Mouse (Mus musculus) liver, postnatal 0 days (tissue): Measurements from ENCODE around the gene Rprd1b. TPM values are rescaled to one million over a fixed set of nuclear protein-coding genes. Genes with fewer than 3 reads are reported as not detected.

Experiments used
- ATAC-seq: fragments of 200-750 bp; cut with Nextera tagmentation; 2 replicates; pipeline ENCODE4 v1.8.0; 2017; ENCODE audit warnings: mild to moderate bottlenecking, moderate library complexity
- DNase-seq: peaks from one replicate; pipeline ENCODE4 v3.0.0-alpha.2; 2016
- H3K27ac ChIP-seq: fragments of 300-500 bp; sonication (generic); 2 replicates; pipeline ENCODE4 v1.5.1; 2014; ENCODE audit warnings: antibody characterized with exemption, moderate library complexity, mild to moderate bottlenecking, low read depth
- H3K27me3 ChIP-seq: fragments of 300-500 bp; sonication (generic); 2 replicates; pipeline ENCODE4 v1.6.1; 2014; ENCODE audit warnings: low read length, control low read depth, mixed read lengths; ENCODE audit not compliant: insufficient read depth
- H3K36me3 ChIP-seq: fragments of 300-500 bp; sonication (generic); replicated peaks from 2 replicates; pipeline ENCODE4 v1.6.1; 2014; ENCODE audit warnings: mild to moderate bottlenecking, control low read depth, low read length, moderate library complexity, mixed read lengths; ENCODE audit not compliant: insufficient read depth
- H3K4me1 ChIP-seq: fragments of 300-500 bp; sonication (generic); 2 replicates; pipeline ENCODE4 v1.6.1; 2014; ENCODE audit warnings: antibody characterized with exemption, mild to moderate bottlenecking, control low read depth; ENCODE audit not compliant: insufficient read depth
- H3K4me2 ChIP-seq: fragments of 300-500 bp; sonication (generic); 2 replicates; pipeline ENCODE4 v1.6.1; 2014; ENCODE audit warnings: low read depth, mild to moderate bottlenecking, low read length, moderate library complexity, mixed read lengths
- H3K4me3 ChIP-seq: fragments of 300-500 bp; sonication (generic); 2 replicates; pipeline ENCODE4 v1.5.1; 2014; ENCODE audit warnings: low read depth, low read length
- H3K9ac ChIP-seq: fragments of 300-500 bp; sonication (generic); replicated peaks from 2 replicates; pipeline ENCODE4 v1.6.1; 2014; ENCODE audit warnings: mild to moderate bottlenecking, moderate library complexity
- H3K9me3 ChIP-seq: fragments of 300-500 bp; sonication (generic); 2 replicates; pipeline ENCODE4 v1.6.1; 2016; ENCODE audit warnings: mild to moderate bottlenecking, control low read depth, low read length, mixed read lengths
- CTCF ChIP-seq: sonication (generic); IDR thresholded peaks from 2 replicates; pipeline ENCODE4 v1.5.1; 2016; ENCODE audit warnings: antibody characterized with exemption, low read depth
- EP300 ChIP-seq: IDR thresholded peaks from 2 replicates; pipeline ENCODE4 v1.6.1; 2016; ENCODE audit warnings: antibody characterized with exemption, low read depth, mild to moderate bottlenecking
- WGBS: fragments of 180-500 bp; shearing (Covaris S2); extraction: QIAGEN DNeasy Blood & Tissue Kit; methylation state at CpG from one replicate; pipeline ENCODE4 v1.1.7; 2014; ENCODE audit not compliant: insufficient replicate concordance; 5-methylcytosine and 5-hydroxymethylcytosine counted together
- polyA plus RNA-seq: library from polyadenylated mRNA; unstranded; fragments of >200 nt; fragmentation: Nextera tagmentation; extraction: Ambion mirVana; gene quantifications from 2 replicates; pipeline ENCODE4 v1.2.1, GENCODE M21; 2015

Rprd1b gene
- polyA plus RNA-seq, 1 experiment from 2014 or later: 17.4 TPM

GRCm38 (mm10) chr2:158155101-158155500, 126.8 kb downstream of the Rprd1b start:
- Histone ChIP-seq H3K4me2 (no peak overlapping the region), H3K27me3 (no peaks in the 10 kb centered on the region), H3K9ac (no peak overlapping the region), H3K4me3 (no peak overlapping the region), H3K27ac (peak overlapping the region; percentile 69; the same call in 1 of the 2 replicates), H3K36me3 (no peaks in the 10 kb centered on the region), H3K4me1 (peaks cover 50% of the 10 kb centered on the region), H3K9me3 (no peaks in the 10 kb centered on the region)
- WGBS: 72% methylated on average over 7 of the region's 7 CpGs
- TF ChIP-seq EP300 (no peak), CTCF (no peak)
- ATAC-seq (peak; percentile 37), DNase-seq (no peak)

GRCm38 (mm10) chr2:158155615-158156014, 127.3 kb downstream of the Rprd1b start:
- DNase-seq: no peak

GRCm38 (mm10) chr2:158156487-158156886, 128.2 kb downstream of the Rprd1b start:
- WGBS: 57% methylated on average over 9 of the region's 9 CpGs
- Histone ChIP-seq H3K27me3 (no peaks in the 10 kb centered on the region), H3K4me3 (no peak overlapping the region), H3K27ac (peak overlapping the region; percentile 69), H3K36me3 (no peaks in the 10 kb centered on the region), H3K4me1 (peaks cover 64% of the 10 kb centered on the region), H3K9me3 (no peaks in the 10 kb centered on the region), H3K4me2 (no peak overlapping the region), H3K9ac (no peak overlapping the region)
- TF ChIP-seq EP300 (no peak), CTCF (no peak)
- DNase-seq (no peak), ATAC-seq (no peak)

More at GRCm38 (mm10) chr2:158155615-158156014, 127.3 kb downstream of the Rprd1b start:
- Histone ChIP-seq H3K4me1 (peaks cover 55% of the 10 kb centered on the region), H3K9me3 (no peaks in the 10 kb centered on the region), H3K4me2 (no peak overlapping the region), H3K36me3 (no peaks in the 10 kb centered on the region), H3K4me3 (no peak overlapping the region), H3K27me3 (no peaks in the 10 kb centered on the region), H3K9ac (no peak overlapping the region), H3K27ac (peak overlapping the region; percentile 69)
- no peak for TF ChIP-seq CTCF
- 0 out of 2 replicates have a peak, but pooled peaks have one; percentile 17 for TF ChIP-seq EP300
- peak; percentile 70 for ATAC-seq
- 36% methylated on average over 2 of the region's 2 CpGs for WGBS

GRCm38 (mm10) chr2:158157654-158158053, 129.4 kb downstream of the Rprd1b start:
- Histone ChIP-seq H3K27me3 (no peaks in the 10 kb centered on the region), H3K9me3 (no peaks in the 10 kb centered on the region), H3K9ac (no peak overlapping the region), H3K36me3 (no peaks in the 10 kb centered on the region), H3K27ac (no peak overlapping the region), H3K4me2 (no peak overlapping the region), H3K4me3 (no peak overlapping the region), H3K4me1 (peaks cover 65% of the 10 kb centered on the region)
- WGBS: 79% methylated on average over 8 of the region's 8 CpGs
- ATAC-seq: no peak
- TF ChIP-seq EP300: no peak
- TF ChIP-seq CTCF: no peak
- DNase-seq: no peak

GRCm38 (mm10) chr2:158159376-158160235, 131.3 kb downstream of the Rprd1b start:
- Histone ChIP-seq H3K36me3 (no peaks in the 10 kb centered on the region), H3K4me1 (peaks cover 62% of the 10 kb centered on the region), H3K9ac (peak overlapping the region; percentile 22), H3K27me3 (no peaks in the 10 kb centered on the region), H3K9me3 (no peaks in the 10 kb centered on the region), H3K27ac (peak overlapping the region; percentile 81), H3K4me3 (no peak overlapping the region), H3K4me2 (peak overlapping the region; percentile 53)
- DNase-seq (no peak), ATAC-seq (peak; percentile 30)
- 13% methylated on average over 7 of the region's 7 CpGs for WGBS
- TF ChIP-seq CTCF (no peak), EP300 (no peak)

- Histone ChIP-seq H3K4me3 (no peak overlapping the region), H3K4me2 (no peak overlapping the region), H3K9ac (0 out of 2 replicates have a peak overlapping the region, but pooled peaks have one; percentile 5), H3K4me1 (peaks cover 57% of the 10 kb centered on the region), H3K9me3 (no peaks in the 10 kb centered on the region), H3K36me3 (no peaks in the 10 kb centered on the region), H3K27me3 (no peaks in the 10 kb centered on the region), H3K27ac (peak overlapping the region; percentile 81)
- DNase-seq: no peak
- 57% methylated on average over 6 of the region's 6 CpGs for WGBS
- no peak for TF ChIP-seq CTCF
- peak; percentile 81 for ATAC-seq
Observed at GRCm38 (mm10) chr2:158161761-158162160, 133.5 kb downstream of the Rprd1b start.
